Mouse (Mus musculus) left cerebral cortex, adult 2 months (tissue): ENCODE results near the gene Flcn. TPM values are rescaled to one million over a fixed set of nuclear protein-coding genes. Genes with fewer than 3 reads are reported as not detected.
A peak's percentile ranks its signal among the peaks of the same experiment; 100 is the strongest.

Experiments used
- DNase-seq, 2 experiments: peaks; one replicate each; pipeline ENCODE4 v3.0.0; 2021 to 2022; ENCODE audit warnings: low spot score in 2 of 2, mixed read lengths in 1 of 2; ENCODE audit errors: extremely low spot score in 1 of 2
- H3K27ac ChIP-seq: fragments of 200-600 bp; 2 replicates; pipeline ENCODE4 v1.8.1; 2022
- H3K4me3 ChIP-seq: fragments of 200-600 bp; 2 replicates; pipeline ENCODE4 v1.8.1; 2022
- CTCF ChIP-seq: fragments of 200-600 bp; IDR thresholded peaks from 2 replicates; pipeline ENCODE4 v1.8.1; 2022; ENCODE audit warnings: antibody characterized with exemption, mild to moderate bottlenecking, moderate library complexity
- intact Hi-C: fragments of 180-260 bp; cut with DNase I; formaldehyde crosslinking; loops from one replicate; pipeline ENCODE4 v1.15.1; 2025
- total RNA-seq, 2 experiments: library from RNA; stranded (reverse); gene quantifications; 2 replicates each; pipeline ENCODE4 v1.2.3; 2021

The Flcn gene
- total RNA-seq, 2 experiments from 2014 or later, result 45.8 to 49.1 TPM

- intact Hi-C loops, result loop anchor here (10.0 kb wide), 1 partner anchor 234 kb away; the partner anchor contains the start of gene Zkscan17
- no peak for TF ChIP-seq CTCF
- no peak for DNase-seq
- no peak overlapping the region for H3K4me3 ChIP-seq
- peak overlapping the region; percentile 44 for H3K27ac ChIP-seq
Measured at GRCm38 (mm10) chr11:59758191-59758985, 51.4 kb downstream of the Flcn start.

GRCm38 (mm10) chr11:59756351-59756750 is 53.5 kb downstream of the Flcn start:
- no peak for DNase-seq
- H3K4me3 ChIP-seq, result no peak overlapping the region
- intact Hi-C loops, result loop anchor here (10.0 kb wide), 1 partner anchor 232 kb away; the partner anchor contains the start of gene Zkscan17
- TF ChIP-seq CTCF, result no peak
- H3K27ac ChIP-seq, result no peak overlapping the region

- intact Hi-C loops, result loop anchor here (10.0 kb wide), 1 partner anchor 230 kb away; the partner anchor contains the start of gene Zkscan17
- Histone ChIP-seq H3K4me3 (no peak overlapping the region), H3K27ac (no peak overlapping the region)
- TF ChIP-seq CTCF, result no peak
- no peak for DNase-seq
Measured at GRCm38 (mm10) chr11:59754504-59754903, 55.3 kb downstream of the Flcn start.

GRCm38 (mm10) chr11:59749050-59749449 is 60.8 kb downstream of the Flcn start:
- no peak for TF ChIP-seq CTCF
- H3K4me3 ChIP-seq, result no peak overlapping the region
- no peak for DNase-seq
- intact Hi-C loops, result no loop called here
- H3K27ac ChIP-seq, result no peak overlapping the region

- TF ChIP-seq CTCF, result peak; percentile 76
- DNase-seq, result no peak
- intact Hi-C loops, result loop anchor here (1.0 kb wide), 1 partner anchor 122 kb away; no protein-coding TSS in a partner anchor
- Histone ChIP-seq H3K27ac (no peak overlapping the region), H3K4me3 (no peak overlapping the region)
Measured at GRCm38 (mm10) chr11:59746614-59747013, 63.2 kb downstream of the Flcn start.

GRCm38 (mm10) chr11:59745851-59746250 is 64.0 kb downstream of the Flcn start:
- no peak for TF ChIP-seq CTCF
- no peak for DNase-seq
- intact Hi-C loops, result loop anchor here (1.0 kb wide), 1 partner anchor 122 kb away; no protein-coding TSS in a partner anchor
- no peak overlapping the region for H3K27ac ChIP-seq
- H3K4me3 ChIP-seq, result no peak overlapping the region

- DNase-seq, result no peak
- H3K27ac ChIP-seq, result peak overlapping the region; percentile 24
- H3K4me3 ChIP-seq, result no peak overlapping the region
- intact Hi-C loops, result no loop called here
- no peak for TF ChIP-seq CTCF
Measured at GRCm38 (mm10) chr11:59744374-59744773, 65.4 kb downstream of the Flcn start.

GRCm38 (mm10) chr11:59743712-59744111 is 66.1 kb downstream of the Flcn start:
- no peak for DNase-seq
- no peak for TF ChIP-seq CTCF
- Histone ChIP-seq H3K4me3 (no peak overlapping the region), H3K27ac (peak overlapping the region; percentile 24; the same call in 1 of the 2 replicates)
- intact Hi-C loops, result no loop called here

- Histone ChIP-seq H3K4me3 (no peak overlapping the region), H3K27ac (peak overlapping the region; percentile 24; the same call in 1 of the 2 replicates)
- no peak for TF ChIP-seq CTCF
- intact Hi-C loops, result no loop called here
- no peak for DNase-seq
Measured at GRCm38 (mm10) chr11:59743307-59743706, 66.5 kb downstream of the Flcn start.

- no peak for TF ChIP-seq CTCF
- Histone ChIP-seq H3K4me3 (no peak overlapping the region), H3K27ac (no peak overlapping the region)
- intact Hi-C loops, result no loop called here
- no peak for DNase-seq
Measured at GRCm38 (mm10) chr11:59741915-59742314, 67.9 kb downstream of the Flcn start.

Other genes starting within 250 kb of the Flcn start
- not detected for gene Olfr222, start 233.8 kb downstream of the Flcn start, total RNA-seq
- not detected for gene Olfr223, start 216.7 kb downstream of the Flcn start, total RNA-seq
- gene Mprip, start 148.7 kb downstream of the Flcn start, total RNA-seq, result 100 to 1,000 TPM; 297 to 299 TPM
- gene Pld6, start 22.4 kb downstream of the Flcn start, total RNA-seq, result 1 to 10 TPM in 1 of 2 experiments, under 1 TPM in 1; 0.75 to 1.3 TPM
- gene Nt5m, start 29.4 kb upstream of the Flcn start, total RNA-seq, result 10 to 100 TPM; 49.5 to 51.1 TPM
- 10 to 100 TPM; 68.7 to 69.1 TPM for gene Cops3, start 29.8 kb upstream of the Flcn start, total RNA-seq
- 10 to 100 TPM; 40.6 to 40.9 TPM for gene Med9, start 138.2 kb upstream of the Flcn start, total RNA-seq
- 10 to 100 TPM; 12.0 to 20.5 TPM for gene Rasd1, start 154.9 kb upstream of the Flcn start, total RNA-seq
- gene Pemt, start 236.5 kb upstream of the Flcn start, total RNA-seq, result 1 to 10 TPM; 4.7 to 6.7 TPM